Mouse (Mus musculus) kidney, postnatal 0 days (tissue): Measurements from ENCODE around the gene Fkbp10. TPM values are rescaled to one million over a fixed set of nuclear protein-coding genes. Genes with fewer than 3 reads are reported as not detected.

Experiments
- ATAC-seq: fragments of 200-750 bp; cut with Nextera tagmentation; replicated peaks from 2 replicates; pipeline ENCODE4 v1.8.0; 2017; ENCODE audit warnings: low read depth, moderate number of reproducible peaks, moderate TSS enrichment, moderate library complexity; ENCODE audit not compliant: low FRiP score
- DNase-seq: peaks from one replicate; pipeline ENCODE4 v3.0.0-alpha.2; 2016; ENCODE audit warnings: low spot score
- H3K27ac ChIP-seq: fragments of 300-500 bp; sonication (generic); 2 replicates; pipeline ENCODE4 v1.5.1; 2014; ENCODE audit warnings: mild to moderate bottlenecking
- H3K27me3 ChIP-seq: fragments of 300-500 bp; sonication (generic); 2 replicates; pipeline ENCODE4 v1.6.1; 2014; ENCODE audit warnings: low read length, mixed read lengths; ENCODE audit not compliant: insufficient read depth
- H3K36me3 ChIP-seq: fragments of 300-500 bp; sonication (generic); 2 replicates; pipeline ENCODE4 v1.6.1; 2014; ENCODE audit warnings: low read length, mixed read lengths; ENCODE audit not compliant: insufficient read depth
- H3K4me1 ChIP-seq: fragments of 300-500 bp; sonication (generic); replicated peaks from 2 replicates; pipeline ENCODE4 v1.6.1; 2014; ENCODE audit warnings: antibody characterized with exemption, low read length, mixed read lengths; ENCODE audit not compliant: insufficient read depth
- H3K4me2 ChIP-seq: fragments of 300-500 bp; sonication (generic); 2 replicates; pipeline ENCODE4 v1.6.1; 2014; ENCODE audit warnings: mild to moderate bottlenecking, low read length, moderate library complexity, mixed read lengths
- H3K4me3 ChIP-seq: fragments of 300-500 bp; sonication (generic); replicated peaks from 2 replicates; pipeline ENCODE4 v1.5.1; 2014; ENCODE audit warnings: low read depth, low read length
- H3K9ac ChIP-seq: fragments of 300-500 bp; sonication (generic); 2 replicates; pipeline ENCODE4 v1.6.1; 2014; ENCODE audit warnings: low read depth, low read length
- H3K9me3 ChIP-seq: fragments of 300-500 bp; sonication (generic); replicated peaks from 2 replicates; pipeline ENCODE4 v1.6.1; 2016; ENCODE audit warnings: low read length, inconsistent platforms, mixed read lengths
- CTCF ChIP-seq: IDR thresholded peaks from 2 replicates; pipeline ENCODE4 v1.5.1; 2016; ENCODE audit warnings: antibody characterized with exemption, low read depth, mild to moderate bottlenecking, moderate library complexity
- WGBS: fragments of 180-500 bp; shearing (Covaris S2); extraction: QIAGEN DNeasy Blood & Tissue Kit; methylation state at CpG from one replicate; pipeline ENCODE4 v1.1.7; 2014; 5-methylcytosine and 5-hydroxymethylcytosine counted together
- polyA plus RNA-seq: library from polyadenylated mRNA; unstranded; fragments of >200 nt; fragmentation: Nextera tagmentation; extraction: Ambion mirVana; gene quantifications from 2 replicates; pipeline ENCODE4 v1.2.1, GENCODE M21; 2015

Fkbp10 gene
- polyA plus RNA-seq, 1 experiment from 2014 or later: 108 TPM

- no peak overlapping the region for H3K9ac ChIP-seq
- H3K4me3 ChIP-seq: no peak overlapping the region
- H3K27ac ChIP-seq: no peak overlapping the region
- H3K9me3 ChIP-seq: no peaks in the 10 kb centered on the region
- TF ChIP-seq CTCF: no peak
- H3K4me2 ChIP-seq: no peak overlapping the region
- ATAC-seq: no peak
- 90% methylated on average over 7 of the region's 7 CpGs for WGBS
- no peaks in the 10 kb centered on the region for H3K27me3 ChIP-seq
- no peaks in the 10 kb centered on the region for H3K4me1 ChIP-seq
- H3K36me3 ChIP-seq: peaks cover 15% of the 10 kb centered on the region; the same call in 1 of the 2 replicates
- DNase-seq: no peak
Observed at GRCm38 (mm10) chr11:100430052-100430451, 14.6 kb downstream of the Fkbp10 start.

DNA sequence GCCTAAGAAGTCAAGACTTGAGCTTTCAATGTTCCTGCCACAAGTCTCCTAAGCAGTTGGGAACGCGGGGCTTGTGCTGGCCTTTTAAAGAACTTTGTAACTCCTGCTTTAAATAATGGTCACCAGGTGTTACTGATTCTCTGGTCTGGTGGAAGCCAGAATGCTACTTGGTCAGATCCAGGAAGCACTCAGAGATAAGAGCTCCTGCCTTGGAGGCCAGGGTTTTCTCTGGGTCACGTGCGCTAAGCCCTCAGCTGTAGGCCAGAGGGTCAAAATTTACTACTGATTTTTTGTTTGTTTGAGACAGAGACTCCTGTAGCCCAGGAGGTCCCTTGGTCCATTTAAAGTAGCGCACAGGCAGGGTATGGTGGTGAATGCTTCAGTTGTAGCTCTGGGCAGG is 16.5 kb downstream of the Fkbp10 start:
- peaks cover 21% of the 10 kb centered on the region; the same call in 1 of the 2 replicates for H3K36me3 ChIP-seq
- no peaks in the 10 kb centered on the region for H3K4me1 ChIP-seq
- ATAC-seq (no peak), DNase-seq (no peak)
- no peak overlapping the region for H3K9ac ChIP-seq
- H3K9me3 ChIP-seq: no peaks in the 10 kb centered on the region
- H3K27me3 ChIP-seq: no peaks in the 10 kb centered on the region
- H3K27ac ChIP-seq: no peak overlapping the region
- no peak overlapping the region for H3K4me3 ChIP-seq
- no peak overlapping the region for H3K4me2 ChIP-seq
- 91% methylated on average over 5 of the region's 5 CpGs for WGBS
- no peak for TF ChIP-seq CTCF

GRCm38 (mm10) chr11:100435678-100436246 is 20.3 kb downstream of the Fkbp10 start:
- WGBS: 71% methylated on average over 9 of the region's 9 CpGs
- H3K4me2 ChIP-seq: no peak overlapping the region
- TF ChIP-seq CTCF: no peak
- H3K27ac ChIP-seq: no peak overlapping the region
- H3K4me3 ChIP-seq: no peak overlapping the region
- H3K27me3 ChIP-seq: no peaks in the 10 kb centered on the region
- H3K4me1 ChIP-seq: peaks cover 16% of the 10 kb centered on the region
- no peak for DNase-seq
- no peak overlapping the region for H3K9ac ChIP-seq
- no peaks in the 10 kb centered on the region for H3K9me3 ChIP-seq
- no peak for ATAC-seq
- H3K36me3 ChIP-seq: peaks cover 10% of the 10 kb centered on the region; the same call in 1 of the 2 replicates

DNA sequence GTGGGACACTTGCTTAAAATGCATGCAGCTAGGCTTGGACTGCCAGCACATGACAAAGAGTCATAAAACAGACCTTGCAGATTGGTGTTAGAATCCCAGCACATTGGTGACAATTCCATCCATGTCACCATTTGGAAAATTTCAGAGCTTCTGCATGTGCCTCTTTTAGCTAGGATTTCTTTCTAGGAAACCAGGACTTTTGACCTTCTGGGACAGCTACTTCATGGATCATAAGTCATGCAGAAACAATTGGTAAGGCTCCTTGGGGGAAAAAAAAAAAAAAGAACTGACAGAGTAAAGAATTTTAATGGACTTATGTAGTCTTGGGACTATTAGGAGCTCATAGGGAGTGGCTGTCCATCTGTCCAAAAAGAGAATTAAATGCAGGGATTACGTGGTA is 22.4 kb downstream of the Fkbp10 start:
- TF ChIP-seq CTCF: no peak
- DNase-seq (peak; percentile 38), ATAC-seq (no peak)
- WGBS: 48% methylated on average over 1 of the region's 1 CpGs
- Histone ChIP-seq H3K27ac (no peak overlapping the region), H3K9me3 (no peaks in the 10 kb centered on the region), H3K4me3 (no peak overlapping the region), H3K36me3 (peaks cover 6% of the 10 kb centered on the region; the same call in 1 of the 2 replicates), H3K27me3 (no peaks in the 10 kb centered on the region), H3K9ac (no peak overlapping the region), H3K4me2 (no peak overlapping the region), H3K4me1 (peaks cover 16% of the 10 kb centered on the region)

DNA sequence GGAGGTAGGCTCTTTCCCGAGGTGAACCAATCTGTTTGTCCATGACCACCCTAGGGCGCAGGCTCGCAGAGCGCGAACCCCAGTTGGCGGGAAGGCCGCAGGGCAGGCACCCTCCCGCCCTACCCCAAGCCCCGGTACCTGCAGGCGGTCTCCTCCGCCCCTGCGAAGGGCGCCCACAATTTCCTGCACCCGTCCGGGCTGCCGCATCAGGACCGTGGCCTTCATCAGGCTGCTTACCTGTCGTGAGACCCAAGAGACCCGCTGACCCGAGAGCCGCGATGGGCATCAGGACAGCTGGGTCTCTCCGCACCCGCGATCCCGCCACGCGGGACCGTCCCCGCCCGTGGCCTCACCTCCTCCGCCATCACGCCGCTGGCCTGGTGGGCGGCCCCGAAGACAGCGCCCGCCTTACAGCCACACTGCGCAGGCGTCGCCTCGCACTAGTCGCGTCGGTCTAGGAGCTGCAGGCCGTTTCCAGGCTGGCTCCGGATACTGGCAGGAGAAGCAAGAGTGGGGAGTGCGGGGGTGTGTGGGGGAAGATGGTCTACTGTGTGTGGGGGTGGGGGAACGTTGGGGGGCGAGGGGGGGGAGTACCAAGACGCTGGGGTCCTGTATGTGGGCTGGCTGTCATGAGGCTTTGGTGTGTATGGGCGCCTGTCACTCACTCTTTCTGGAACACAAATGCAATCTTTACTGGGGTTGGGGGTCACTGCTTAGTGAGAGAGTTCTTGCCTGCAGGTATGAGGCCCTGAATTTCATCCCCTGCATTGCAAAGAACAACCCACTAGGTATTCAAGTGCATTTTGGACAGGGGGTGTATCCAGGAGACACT is 25.4 kb downstream of the Fkbp10 start:
- 1% methylated on average over 52 of the region's 52 CpGs for WGBS
- DNase-seq: peak; percentile 90
- peak overlapping the region; percentile 85 for H3K4me3 ChIP-seq
- H3K9me3 ChIP-seq: no peaks in the 10 kb centered on the region
- H3K9ac ChIP-seq: peak overlapping the region; percentile 91
- peak overlapping the region; percentile 16; the same call in 1 of the 2 replicates for H3K27ac ChIP-seq
- H3K4me2 ChIP-seq: peak overlapping the region; percentile 96
- peaks cover 5% of the 10 kb centered on the region; the same call in 1 of the 2 replicates for H3K36me3 ChIP-seq
- ATAC-seq: peak; percentile 91
- no peaks in the 10 kb centered on the region for H3K27me3 ChIP-seq
- H3K4me1 ChIP-seq: peaks cover 16% of the 10 kb centered on the region
- no peak for TF ChIP-seq CTCF

GRCm38 (mm10) chr11:100441797-100442196 is 26.3 kb downstream of the Fkbp10 start, which contains the start of the genes Nt5c3b and Klhl10:
Gene Nt5c3b (minus strand): TSS chr11:100441808.
Gene Klhl10 (plus strand): TSS chr11:100441917.
- no peak for ATAC-seq
- Histone ChIP-seq H3K36me3 (peaks cover under 1% of the 10 kb centered on the region; the same call in 1 of the 2 replicates), H3K9ac (peak within 1 kb of the TSS; percentile 91), H3K4me3 (peak within 1 kb of the TSS; percentile 85), H3K27me3 (no peaks in the 10 kb centered on the region), H3K27ac (peak within 1 kb of the TSS; percentile 16; the same call in 1 of the 2 replicates), H3K4me2 (peak within 1 kb of the TSS; percentile 96), H3K4me1 (peaks cover 16% of the 10 kb centered on the region), H3K9me3 (no peaks in the 10 kb centered on the region)
- TF ChIP-seq CTCF: no peak
- DNase-seq: no peak
- 62% methylated on average over 8 of the region's 8 CpGs for WGBS
